Mouse (Mus musculus): ENCODE results near the gene Trpt1. TPM values are rescaled to one million over a fixed set of nuclear protein-coding genes. Genes with fewer than 3 reads are reported as not detected.

Gene Trpt1
- polyA plus RNA-seq, 1 experiment from 2014 or later: 10.1 TPM

DNA sequence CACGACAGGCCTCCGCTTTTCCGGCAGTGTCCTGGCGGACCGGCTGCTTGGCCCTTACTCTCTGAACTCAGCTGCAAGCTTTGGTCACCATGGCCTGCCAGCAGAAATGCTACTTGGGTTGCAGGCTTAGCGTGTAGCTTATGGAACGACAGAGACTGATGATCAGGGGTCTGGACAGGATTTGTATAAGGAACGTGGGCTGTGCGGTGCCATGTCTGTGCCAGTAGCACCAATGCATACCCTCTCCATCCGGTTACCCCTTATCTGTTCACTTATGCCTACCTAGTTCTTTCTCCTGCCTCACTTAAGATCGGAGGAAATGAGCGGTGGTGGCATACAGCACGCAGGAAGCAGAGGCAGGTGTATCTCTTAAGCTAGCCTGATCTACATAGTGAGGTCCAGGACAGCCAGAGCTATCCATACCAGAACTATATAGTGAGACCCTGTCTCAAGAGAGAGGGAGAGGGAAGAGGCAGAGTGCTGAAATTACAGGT lies 44.8 kb downstream of the Trpt1 start:
- Histone ChIP-seq H3K27me3 (replicated peaks; ENCODE audit: control insufficient read depth, insufficient read depth, low read length) (no peaks in the 10 kb centered on the region), H3K4me1 (ENCODE audit: control insufficient read depth, insufficient read depth, low read length) (peaks cover 13% of the 10 kb centered on the region), H3K27ac (replicated peaks; ENCODE audit: low read depth, low read length) (peak overlapping the region; percentile 92), H3K4me2 (ENCODE audit: low read depth, low read length) (peak overlapping the region; percentile 91), H3K36me3 (ENCODE audit: control insufficient read depth, insufficient read depth, low read length) (peaks cover 3% of the 10 kb centered on the region; the same call in 1 of the 2 replicates), H3K4me3 (ENCODE audit: low read depth, low read length) (peak overlapping the region; percentile 48), H3K9ac (ENCODE audit: low read depth, low read length) (peak overlapping the region; percentile 77), H3K9me3 (ENCODE audit: control insufficient read depth, low read length) (no peaks in the 10 kb centered on the region)
- ATAC-seq (ENCODE audit: low read depth): no peak
- WGBS: 27% methylated on average over 13 of the region's 13 CpGs
- no peak for DNase-seq (ENCODE audit: low spot score)

DNA sequence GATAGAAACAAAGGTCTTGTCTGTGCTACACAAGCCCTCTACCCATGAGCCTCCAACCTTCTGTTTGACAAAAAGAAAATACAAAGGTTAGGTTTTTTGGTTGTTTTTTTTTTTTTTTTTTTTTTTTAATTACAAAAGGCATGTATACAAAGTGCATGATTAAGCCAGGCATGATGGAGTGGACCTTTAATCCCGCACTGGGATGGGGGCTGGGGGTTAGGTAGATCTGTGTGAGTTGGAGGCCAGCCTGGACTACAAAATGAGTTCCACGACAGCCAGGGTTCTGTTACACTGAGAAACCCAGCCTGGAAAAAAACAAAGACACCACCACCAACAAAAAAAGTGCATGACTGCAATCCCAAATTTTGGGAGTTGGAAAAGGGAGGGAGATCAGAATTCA lies 45.2 kb downstream of the Trpt1 start:
- Histone ChIP-seq H3K27ac (replicated peaks; ENCODE audit: low read depth, low read length) (peak overlapping the region; percentile 92; the same call in 1 of the 2 replicates), H3K9ac (ENCODE audit: low read depth, low read length) (no peak overlapping the region), H3K36me3 (ENCODE audit: control insufficient read depth, insufficient read depth, low read length) (no peaks in the 10 kb centered on the region), H3K9me3 (ENCODE audit: control insufficient read depth, low read length) (no peaks in the 10 kb centered on the region), H3K27me3 (replicated peaks; ENCODE audit: control insufficient read depth, insufficient read depth, low read length) (no peaks in the 10 kb centered on the region), H3K4me1 (ENCODE audit: control insufficient read depth, insufficient read depth, low read length) (peaks cover 13% of the 10 kb centered on the region), H3K4me3 (ENCODE audit: low read depth, low read length) (no peak overlapping the region), H3K4me2 (ENCODE audit: low read depth, low read length) (peak overlapping the region; percentile 91; the same call in 1 of the 2 replicates)
- ATAC-seq (ENCODE audit: low read depth) (no peak), DNase-seq (ENCODE audit: low spot score) (no peak)
- WGBS: 83% methylated on average over 2 of the region's 2 CpGs

DNA sequence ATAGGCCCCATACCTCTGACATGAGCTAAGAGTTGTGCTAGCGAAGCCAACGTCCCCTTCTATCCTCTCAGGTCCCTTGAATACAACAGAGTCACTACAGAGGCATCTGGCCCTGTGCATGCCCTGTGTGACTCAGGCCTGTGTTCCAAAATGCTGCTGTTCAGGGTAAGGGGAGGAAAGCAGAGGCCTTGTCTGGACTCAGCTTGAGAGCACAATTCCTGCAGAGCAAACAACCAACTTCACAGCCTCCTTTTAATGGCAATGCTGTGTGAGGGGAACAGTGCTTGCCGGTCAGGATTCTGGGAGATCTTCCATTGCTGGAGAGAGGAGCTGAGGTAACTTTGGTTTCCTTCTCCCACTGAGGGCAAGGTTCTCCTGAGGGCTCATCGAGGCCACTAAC lies 48.3 kb downstream of the Trpt1 start:
- no peaks in the 10 kb centered on the region for H3K9me3 ChIP-seq (ENCODE audit: control insufficient read depth, low read length)
- H3K27ac ChIP-seq (replicated peaks; ENCODE audit: low read depth, low read length): no peak overlapping the region; the same call in 1 of the 2 replicates
- ATAC-seq (ENCODE audit: low read depth) (no peak), DNase-seq (ENCODE audit: low spot score) (no peak)
- 0 out of 2 replicates have a peak overlapping the region, but pooled peaks have one; percentile 31 for H3K9ac ChIP-seq (ENCODE audit: low read depth, low read length)
- H3K4me3 ChIP-seq (ENCODE audit: low read depth, low read length): no peak overlapping the region
- H3K4me1 ChIP-seq (ENCODE audit: control insufficient read depth, insufficient read depth, low read length): peaks cover 3% of the 10 kb centered on the region; the same call in 1 of the 2 replicates
- no peaks in the 10 kb centered on the region for H3K36me3 ChIP-seq (ENCODE audit: control insufficient read depth, insufficient read depth, low read length)
- no peak overlapping the region for H3K4me2 ChIP-seq (ENCODE audit: low read depth, low read length)
- 53% methylated on average over 4 of the region's 4 CpGs for WGBS
- H3K27me3 ChIP-seq (replicated peaks; ENCODE audit: control insufficient read depth, insufficient read depth, low read length): no peaks in the 10 kb centered on the region

DNA sequence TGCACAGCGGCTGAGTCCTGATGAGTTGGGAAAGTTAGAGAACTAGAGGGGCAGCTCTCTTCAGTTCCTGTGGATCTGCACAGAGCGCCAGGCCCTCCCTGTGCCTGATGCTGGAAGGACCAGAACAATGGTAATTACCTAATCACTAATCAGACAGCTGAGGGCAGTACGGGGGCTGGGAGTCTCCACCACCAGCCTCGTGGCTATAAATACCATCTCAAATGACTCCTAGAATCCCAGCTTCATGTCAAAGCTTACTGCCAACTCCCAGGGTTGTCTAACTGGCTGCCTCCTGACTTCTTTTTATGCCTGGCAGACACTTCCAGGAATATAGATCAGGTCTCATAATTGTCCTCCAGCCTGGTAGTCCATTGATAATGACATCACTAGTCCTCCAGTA lies 48.8 kb downstream of the Trpt1 start:
- ATAC-seq (ENCODE audit: low read depth): no peak
- no peak overlapping the region for H3K4me3 ChIP-seq (ENCODE audit: low read depth, low read length)
- WGBS: 32% methylated on average over 4 of the region's 4 CpGs
- no peak for DNase-seq (ENCODE audit: low spot score)
- H3K4me2 ChIP-seq (ENCODE audit: low read depth, low read length): no peak overlapping the region
- peaks cover 3% of the 10 kb centered on the region; the same call in 1 of the 2 replicates for H3K4me1 ChIP-seq (ENCODE audit: control insufficient read depth, insufficient read depth, low read length)
- H3K27ac ChIP-seq (replicated peaks; ENCODE audit: low read depth, low read length): no peak overlapping the region; the same call in 1 of the 2 replicates
- 0 out of 2 replicates have a peak overlapping the region, but pooled peaks have one; percentile 31 for H3K9ac ChIP-seq (ENCODE audit: low read depth, low read length)
- H3K36me3 ChIP-seq (ENCODE audit: control insufficient read depth, insufficient read depth, low read length): no peaks in the 10 kb centered on the region
- no peaks in the 10 kb centered on the region for H3K27me3 ChIP-seq (replicated peaks; ENCODE audit: control insufficient read depth, insufficient read depth, low read length)
- no peaks in the 10 kb centered on the region for H3K9me3 ChIP-seq (ENCODE audit: control insufficient read depth, low read length)

Other genes starting within 250 kb of the Trpt1 start
- 27.1 and 27.9 TPM in 2 replicates for gene Rps6ka4, start 155.5 kb upstream of the Trpt1 start, polyA plus RNA-seq (2014; fragmentation: Nextera tagmentation; extraction: Ambion mirVana)
- 1.2 and 1.3 TPM in 2 replicates for gene Ccdc88b, start 137.9 kb upstream of the Trpt1 start, polyA plus RNA-seq (2014; fragmentation: Nextera tagmentation; extraction: Ambion mirVana)
- gene Trmt112, start 86.4 kb upstream of the Trpt1 start, polyA plus RNA-seq (2014; fragmentation: Nextera tagmentation; extraction: Ambion mirVana): 137 and 143 TPM in 2 replicates
- gene Prdx5, start 86.0 kb upstream of the Trpt1 start, polyA plus RNA-seq (2014; fragmentation: Nextera tagmentation; extraction: Ambion mirVana): 218 and 243 TPM in 2 replicates
- gene Esrra, start 74.3 kb upstream of the Trpt1 start, polyA plus RNA-seq (2014; fragmentation: Nextera tagmentation; extraction: Ambion mirVana): 4.7 and 4.8 TPM in 2 replicates
- gene Catsperz, start 70.8 kb upstream of the Trpt1 start, polyA plus RNA-seq (2014; fragmentation: Nextera tagmentation; extraction: Ambion mirVana): 3.4 and 4.8 TPM in 2 replicates
- 1.0 and 1.6 TPM in 2 replicates for gene Kcnk4, start 61.6 kb upstream of the Trpt1 start, polyA plus RNA-seq (2014; fragmentation: Nextera tagmentation; extraction: Ambion mirVana)
- gene Bad, start 54.3 kb upstream of the Trpt1 start, polyA plus RNA-seq (2014; fragmentation: Nextera tagmentation; extraction: Ambion mirVana): 70.7 and 83.3 TPM in 2 replicates
- gene Gpr137, start 53.7 kb upstream of the Trpt1 start, polyA plus RNA-seq (2014; fragmentation: Nextera tagmentation; extraction: Ambion mirVana): 29.7 and 35.0 TPM in 2 replicates
- 277 and 302 TPM in 2 replicates for gene Ppp1r14b, start 21.2 kb upstream of the Trpt1 start, polyA plus RNA-seq (2014; fragmentation: Nextera tagmentation; extraction: Ambion mirVana)
- gene Plcb3, start 19.7 kb upstream of the Trpt1 start, polyA plus RNA-seq (2014; fragmentation: Nextera tagmentation; extraction: Ambion mirVana): 31.4 and 36.8 TPM in 2 replicates
- 72.4 and 81.0 TPM in 2 replicates for gene Fkbp2, start 15.6 kb upstream of the Trpt1 start, polyA plus RNA-seq (2014; fragmentation: Nextera tagmentation; extraction: Ambion mirVana)
- 41.0 and 43.9 TPM in 2 replicates for gene Vegfb, start 8.5 kb upstream of the Trpt1 start, polyA plus RNA-seq (2014; fragmentation: Nextera tagmentation; extraction: Ambion mirVana)
- 21.7 and 22.1 TPM in 2 replicates for gene Dnajc4, start 3.6 kb upstream of the Trpt1 start, polyA plus RNA-seq (2014; fragmentation: Nextera tagmentation; extraction: Ambion mirVana)
- gene Nudt22, start within 50 bp of the Trpt1 start, polyA plus RNA-seq (2014; fragmentation: Nextera tagmentation; extraction: Ambion mirVana): 21.9 and 22.9 TPM in 2 replicates
- gene Fermt3, start 23.3 kb downstream of the Trpt1 start, polyA plus RNA-seq (2014; fragmentation: Nextera tagmentation; extraction: Ambion mirVana): 10.4 and 10.8 TPM in 2 replicates
- 216 and 228 TPM in 2 replicates for gene Stip1, start 43.8 kb downstream of the Trpt1 start, polyA plus RNA-seq (2014; fragmentation: Nextera tagmentation; extraction: Ambion mirVana)
- gene Macrod1, start 60.7 kb downstream of the Trpt1 start, polyA plus RNA-seq (2014; fragmentation: Nextera tagmentation; extraction: Ambion mirVana): 27.1 and 30.3 TPM in 2 replicates
- gene Flrt1, start 109.6 kb downstream of the Trpt1 start, polyA plus RNA-seq (2014; fragmentation: Nextera tagmentation; extraction: Ambion mirVana): 10.4 and 10.5 TPM in 2 replicates
- gene Otub1, start 210.2 kb downstream of the Trpt1 start, polyA plus RNA-seq (2014; fragmentation: Nextera tagmentation; extraction: Ambion mirVana): 172 and 199 TPM in 2 replicates
- gene Cox8a, start 221.5 kb downstream of the Trpt1 start, polyA plus RNA-seq (2014; fragmentation: Nextera tagmentation; extraction: Ambion mirVana): 995 and 1,073 TPM in 2 replicates
- 47.8 and 48.4 TPM in 2 replicates for gene Naa40, start 245.1 kb downstream of the Trpt1 start, polyA plus RNA-seq (2014; fragmentation: Nextera tagmentation; extraction: Ambion mirVana)